Mouse (Mus musculus): ENCODE results near the gene Nae1. TPM values are rescaled to one million over a fixed set of nuclear protein-coding genes. Genes with fewer than 3 reads are reported as not detected.
"Not testable (repeated sequence)": the region's sequence is repeated elsewhere in the genome, so short reads cannot be mapped to it uniquely, and the experiment has no call there.

Nae1 gene
- polyA plus RNA-seq (2012; rRNA removed) = 75.4 and 76.2 TPM in 2 replicates

DNA sequence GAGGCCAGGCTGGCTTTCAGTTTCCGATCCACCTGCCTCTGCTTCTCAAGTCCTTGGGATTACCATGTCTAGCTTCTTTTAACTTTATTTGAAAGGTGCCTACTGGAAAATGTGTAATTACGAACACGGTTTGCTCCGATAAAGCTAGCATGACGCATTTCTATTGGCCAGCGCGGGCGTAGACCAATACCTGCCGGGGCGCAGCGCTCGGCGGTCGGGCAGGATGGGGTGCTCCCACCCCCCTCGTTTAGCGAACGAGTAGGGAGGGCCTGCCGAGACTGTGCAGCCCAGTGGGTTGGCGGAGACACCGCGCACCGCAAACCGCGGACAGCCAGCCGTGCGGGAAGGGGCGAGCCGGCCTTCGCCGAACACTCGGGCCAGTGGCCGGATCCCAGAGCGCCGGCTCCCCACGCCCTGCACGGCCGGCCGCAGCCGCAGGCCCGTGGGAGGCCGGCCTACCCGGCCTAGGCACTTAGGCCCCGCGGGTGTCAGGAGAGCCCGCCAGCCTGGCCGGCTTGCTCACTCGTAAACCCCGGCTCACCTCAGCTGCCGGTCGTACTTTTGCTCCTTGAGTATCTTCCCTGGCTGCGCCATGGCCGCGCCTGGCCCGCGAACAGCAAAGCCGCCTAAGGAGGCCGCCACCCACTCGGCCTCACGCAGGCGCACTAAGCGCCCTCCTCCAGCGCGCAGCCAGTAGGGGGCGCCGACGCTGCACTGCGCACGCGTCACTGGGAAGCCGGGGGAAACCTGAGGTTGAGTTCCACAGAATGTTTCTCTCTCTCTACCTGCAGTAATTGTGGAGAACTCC is at the start of gene Nae1, which contains the start of gene Car7:
Gene Nae1, minus strand, starts transcription at position 667 of the 808 bp plus-strand sequence.
Gene Car7, plus strand, starts transcription at position 719 of the 808 bp plus-strand sequence.
- peak within 1 kb of the TSS; percentile 92 for H3K27ac ChIP-seq (ENCODE audit: insufficient read depth, low read length)
- peak within 1 kb of the TSS; percentile 76 for H3K4me3 ChIP-seq (ENCODE audit: insufficient read depth, low read length)
- H3K4me1 ChIP-seq (ENCODE audit: control insufficient read depth, insufficient read depth, low read length) = no peaks in the 10 kb centered on the region; the same call in none of the 2 replicates
- TF ChIP-seq POLR2A (IDR thresholded peaks at IDR 0.05; ENCODE audit: extremely low read depth, insufficient read depth, low read length) = peak; percentile 87
- peak; percentile 83 for TF ChIP-seq CTCF (IDR thresholded peaks at IDR 0.05; ENCODE audit: extremely low read depth, insufficient read depth, low read length)

- not testable (repeated sequence) for H3K4me1 ChIP-seq (ENCODE audit: control insufficient read depth, insufficient read depth, low read length); H3K27ac ChIP-seq (ENCODE audit: insufficient read depth, low read length); H3K4me3 ChIP-seq (ENCODE audit: insufficient read depth, low read length)
These were observed 43.2 kb upstream of the Nae1 start for GRCm38 (mm10) chr8:104577606-104578005.

DNA sequence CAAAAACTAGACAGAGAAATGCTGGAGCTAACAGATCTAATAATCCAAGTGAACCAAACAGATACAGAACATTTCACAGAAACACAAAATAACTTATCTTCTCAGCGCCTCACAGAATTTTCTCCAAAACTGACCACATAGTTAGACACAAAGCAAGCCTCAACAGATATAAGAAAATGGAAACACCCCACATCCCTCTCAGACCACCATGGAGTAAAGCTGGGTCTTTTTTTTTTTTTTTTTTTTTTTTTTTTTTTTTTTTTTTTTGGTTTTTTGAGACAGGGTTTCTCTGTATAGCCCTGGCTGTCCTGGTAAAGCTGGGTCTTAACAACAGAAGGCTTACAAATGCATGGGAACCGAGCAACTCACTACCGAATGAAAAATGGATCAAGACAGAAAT is 42.4 kb upstream of the Nae1 start:
- no peak for TF ChIP-seq CTCF (IDR thresholded peaks at IDR 0.05; ENCODE audit: extremely low read depth, insufficient read depth, low read length)
- no peak for TF ChIP-seq POLR2A (IDR thresholded peaks at IDR 0.05; ENCODE audit: extremely low read depth, insufficient read depth, low read length)
- Histone ChIP-seq H3K27ac (ENCODE audit: insufficient read depth, low read length) (no peak overlapping the region), H3K4me1 (ENCODE audit: control insufficient read depth, insufficient read depth, low read length) (no peaks in the 10 kb centered on the region), H3K4me3 (ENCODE audit: insufficient read depth, low read length) (no peak overlapping the region)

DNA sequence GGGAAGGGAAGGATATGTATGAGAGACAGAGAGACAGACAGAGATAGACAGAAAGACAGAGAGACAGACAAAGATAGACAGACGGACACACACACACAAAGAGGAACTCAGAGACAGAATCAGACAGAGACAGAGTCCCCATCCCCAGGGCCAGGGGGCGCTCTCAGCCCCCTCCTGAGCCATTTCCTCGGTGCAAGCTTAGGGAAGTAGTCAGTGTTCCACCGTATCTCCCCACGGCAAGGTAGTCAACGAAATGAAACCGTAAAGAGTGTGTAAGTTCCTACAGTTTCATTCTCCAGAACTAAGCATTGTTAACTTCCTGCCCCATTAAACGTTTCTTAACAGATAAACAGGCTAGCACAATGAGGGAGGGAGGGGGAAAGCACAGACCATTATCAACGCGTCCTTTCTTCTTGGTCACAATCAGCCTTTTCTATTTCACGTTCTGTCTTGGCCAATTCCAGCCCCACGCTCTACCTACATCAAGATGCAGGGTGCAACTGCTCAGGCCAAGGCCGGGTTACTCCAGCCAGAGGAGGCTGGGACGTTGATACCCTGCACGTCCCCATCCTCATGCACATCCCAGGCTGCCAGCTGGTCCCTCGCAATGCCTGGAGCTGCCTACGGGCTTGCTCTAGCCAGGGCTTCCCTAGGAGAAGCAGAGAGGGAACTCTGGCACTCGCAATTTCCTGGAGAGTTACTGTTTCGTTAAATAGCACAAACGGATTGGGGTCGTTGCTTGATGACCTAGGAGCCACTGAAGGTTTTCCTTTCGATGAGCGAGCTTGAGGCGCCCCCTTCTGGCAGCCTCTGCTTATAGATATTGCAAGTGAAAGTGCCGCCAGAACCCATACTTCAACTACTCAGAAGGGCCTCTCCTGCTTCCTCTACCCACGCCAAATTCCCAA is 36.3 kb upstream of the Nae1 start:
- TF ChIP-seq POLR2A (IDR thresholded peaks at IDR 0.05; ENCODE audit: extremely low read depth, insufficient read depth, low read length) = 0 out of 2 replicates have a peak, but pooled peaks have one; percentile 17
- TF ChIP-seq CTCF (IDR thresholded peaks at IDR 0.05; ENCODE audit: extremely low read depth, insufficient read depth, low read length) = peak; percentile 62
- H3K4me1 ChIP-seq (ENCODE audit: control insufficient read depth, insufficient read depth, low read length) = no peaks in the 10 kb centered on the region; the same call in 1 of the 2 replicates
- H3K27ac ChIP-seq (ENCODE audit: insufficient read depth, low read length) = no peak overlapping the region
- peak overlapping the region; percentile 53 for H3K4me3 ChIP-seq (ENCODE audit: insufficient read depth, low read length)

GRCm38 (mm10) chr8:104569559-104569958 is 35.1 kb upstream of the Nae1 start:
- TF ChIP-seq POLR2A (IDR thresholded peaks at IDR 0.05; ENCODE audit: extremely low read depth, insufficient read depth, low read length) = no peak
- peak; percentile 39; the same call in 1 of the 2 replicates for TF ChIP-seq CTCF (IDR thresholded peaks at IDR 0.05; ENCODE audit: extremely low read depth, insufficient read depth, low read length)

DNA sequence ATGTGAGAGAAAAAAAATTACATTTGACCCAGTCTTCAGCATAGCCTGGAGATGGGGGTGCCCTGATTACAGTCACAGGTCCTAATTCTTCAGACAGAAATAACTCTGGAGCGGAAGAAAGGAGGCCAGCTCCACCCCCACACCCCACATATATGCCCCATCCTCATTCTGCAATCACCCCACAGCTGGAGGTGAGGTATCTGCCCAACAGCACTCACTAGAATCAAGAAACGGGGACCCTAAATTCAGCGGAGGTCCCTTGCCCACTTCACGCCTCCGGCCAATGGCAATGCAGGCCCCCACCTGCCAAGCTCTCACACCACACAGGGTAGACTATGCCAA is 31.0 kb upstream of the Nae1 start:
- no peak overlapping the region for H3K4me3 ChIP-seq (ENCODE audit: insufficient read depth, low read length)
- TF ChIP-seq CTCF (IDR thresholded peaks at IDR 0.05; ENCODE audit: extremely low read depth, insufficient read depth, low read length) = no peak
- no peak for TF ChIP-seq POLR2A (IDR thresholded peaks at IDR 0.05; ENCODE audit: extremely low read depth, insufficient read depth, low read length)
- no peaks in the 10 kb centered on the region for H3K4me1 ChIP-seq (ENCODE audit: control insufficient read depth, insufficient read depth, low read length)
- H3K27ac ChIP-seq (ENCODE audit: insufficient read depth, low read length) = no peak overlapping the region

More at GRCm38 (mm10) chr8:104569559-104569958, 35.1 kb upstream of the Nae1 start:
- no peaks in the 10 kb centered on the region; the same call in 1 of the 2 replicates for H3K4me1 ChIP-seq (ENCODE audit: control insufficient read depth, insufficient read depth, low read length)
- no peak overlapping the region for H3K27ac ChIP-seq (ENCODE audit: insufficient read depth, low read length)
- H3K4me3 ChIP-seq (ENCODE audit: insufficient read depth, low read length) = no peak overlapping the region

DNA sequence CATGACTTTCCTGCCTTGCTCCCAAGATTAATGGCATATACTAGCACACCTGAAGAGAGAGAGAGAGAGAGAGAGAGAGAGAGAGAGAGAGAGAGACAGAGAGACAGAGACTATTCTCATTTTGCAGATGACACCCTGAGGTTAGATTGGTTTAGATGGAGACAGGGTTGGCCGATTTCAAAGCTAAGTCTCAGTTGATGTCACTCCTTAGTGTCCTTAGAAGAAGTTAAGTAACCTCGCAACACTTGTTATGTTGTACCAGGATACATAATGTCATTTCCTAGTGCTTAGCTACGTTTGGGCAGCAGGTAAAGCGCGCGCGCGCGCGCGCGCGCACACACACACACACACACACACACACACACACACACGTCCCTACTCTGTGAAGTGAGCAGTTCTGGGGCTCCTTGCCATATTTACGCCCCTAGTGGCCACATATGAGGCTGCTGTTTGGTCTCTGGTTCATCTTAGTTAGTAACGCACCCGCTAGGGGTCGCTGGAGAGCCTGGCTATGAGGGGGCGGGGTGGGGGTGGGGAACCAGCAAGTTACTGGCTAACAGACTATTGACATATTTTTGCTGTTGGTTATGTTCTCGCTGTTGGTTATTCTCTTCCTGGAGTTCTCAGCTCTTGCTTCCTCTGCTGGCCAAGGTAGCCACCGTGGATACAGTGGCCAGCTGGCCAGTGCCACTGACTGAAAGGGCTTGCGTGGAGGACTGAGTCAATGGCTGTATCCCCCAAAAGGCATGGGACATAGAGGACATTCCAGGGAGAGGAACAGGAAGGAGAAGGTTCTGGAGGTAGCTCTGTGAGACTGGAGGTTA is 30.4 kb upstream of the Nae1 start:
- Histone ChIP-seq H3K4me1 (ENCODE audit: control insufficient read depth, insufficient read depth, low read length) (no peaks in the 10 kb centered on the region), H3K27ac (ENCODE audit: insufficient read depth, low read length) (no peak overlapping the region), H3K4me3 (ENCODE audit: insufficient read depth, low read length) (no peak overlapping the region)
- TF ChIP-seq CTCF (IDR thresholded peaks at IDR 0.05; ENCODE audit: extremely low read depth, insufficient read depth, low read length) (peak; percentile 92), POLR2A (IDR thresholded peaks at IDR 0.05; ENCODE audit: extremely low read depth, insufficient read depth, low read length) (no peak)

GRCm38 (mm10) chr8:104560731-104561130 is 26.3 kb upstream of the Nae1 start:
- no peak overlapping the region for H3K4me3 ChIP-seq (ENCODE audit: insufficient read depth, low read length)
- no peak for TF ChIP-seq POLR2A (IDR thresholded peaks at IDR 0.05; ENCODE audit: extremely low read depth, insufficient read depth, low read length)
- TF ChIP-seq CTCF (IDR thresholded peaks at IDR 0.05; ENCODE audit: extremely low read depth, insufficient read depth, low read length) = no peak
- no peak overlapping the region for H3K27ac ChIP-seq (ENCODE audit: insufficient read depth, low read length)
- no peaks in the 10 kb centered on the region for H3K4me1 ChIP-seq (ENCODE audit: control insufficient read depth, insufficient read depth, low read length)

GRCm38 (mm10) chr8:104557226-104557625 is 22.8 kb upstream of the Nae1 start:
- Histone ChIP-seq H3K27ac (ENCODE audit: insufficient read depth, low read length) (no peak overlapping the region), H3K4me3 (ENCODE audit: insufficient read depth, low read length) (no peak overlapping the region), H3K4me1 (ENCODE audit: control insufficient read depth, insufficient read depth, low read length) (no peaks in the 10 kb centered on the region)
- TF ChIP-seq POLR2A (IDR thresholded peaks at IDR 0.05; ENCODE audit: extremely low read depth, insufficient read depth, low read length) (no peak), CTCF (IDR thresholded peaks at IDR 0.05; ENCODE audit: extremely low read depth, insufficient read depth, low read length) (no peak)
